Mouse (Mus musculus) ES-E14 (cell line): ENCODE results near the gene Marveld3.

Experiments used
- CHD2 ChIP-seq: IDR thresholded peaks from 2 replicates; pipeline ENCODE4 v1.6.1; 2014; ENCODE audit warnings: mild to moderate bottlenecking, low read depth, low read length, inconsistent platforms
- ZNF384 ChIP-seq: IDR thresholded peaks from 2 replicates; pipeline ENCODE4 v1.6.1; 2012; ENCODE audit warnings: low read depth, low read length, inconsistent platforms

GRCm38 (mm10) chr8:109903909-109904469 is 58.0 kb downstream of the Marveld3 start:
- no peak for TF ChIP-seq ZNF384
- TF ChIP-seq CHD2 = no peak
